Mouse (Mus musculus) liver, embryonic 15.5 days (tissue): Measurements from ENCODE around the gene Ptprd. TPM values are rescaled to one million over a fixed set of nuclear protein-coding genes. Genes with fewer than 3 reads are reported as not detected.

Source experiments
- ATAC-seq: fragments of 200-750 bp; cut with Nextera tagmentation; 2 replicates; pipeline ENCODE4 v1.8.0; 2017; ENCODE audit warnings: moderate number of reproducible peaks, mild to moderate bottlenecking, moderate library complexity; ENCODE audit not compliant: insufficient read depth
- H3K27ac ChIP-seq: fragments of 300-500 bp; sonication (generic); replicated peaks from 2 replicates; pipeline ENCODE4 v1.5.1; 2015; ENCODE audit warnings: mild to moderate bottlenecking, inconsistent platforms
- H3K27me3 ChIP-seq: fragments of 300-500 bp; sonication (generic); 2 replicates; pipeline ENCODE4 v1.6.1; 2015; ENCODE audit warnings: mild to moderate bottlenecking, inconsistent platforms
- H3K36me3 ChIP-seq: fragments of 300-500 bp; sonication (generic); replicated peaks from 2 replicates; pipeline ENCODE4 v1.6.1; 2015; ENCODE audit warnings: moderate library complexity, mild to moderate bottlenecking, inconsistent platforms
- H3K4me1 ChIP-seq: fragments of 300-500 bp; sonication (generic); replicated peaks from 2 replicates; pipeline ENCODE4 v1.6.1; 2015; ENCODE audit warnings: inconsistent platforms
- H3K4me2 ChIP-seq: fragments of 300-500 bp; sonication (generic); 2 replicates; pipeline ENCODE4 v1.6.1; 2015; ENCODE audit warnings: moderate library complexity, mild to moderate bottlenecking, inconsistent platforms
- H3K4me3 ChIP-seq: fragments of 300-500 bp; sonication (generic); replicated peaks from 2 replicates; pipeline ENCODE4 v1.5.1; 2015; ENCODE audit warnings: mild to moderate bottlenecking, inconsistent platforms
- H3K9ac ChIP-seq: fragments of 300-500 bp; sonication (generic); 2 replicates; pipeline ENCODE4 v1.6.1; 2015; ENCODE audit warnings: moderate library complexity, mild to moderate bottlenecking, inconsistent platforms
- H3K9me3 ChIP-seq: fragments of 300-500 bp; sonication (generic); replicated peaks from 2 replicates; pipeline ENCODE4 v1.6.1; 2016; ENCODE audit warnings: inconsistent platforms
- WGBS: fragments of 180-500 bp; shearing (Covaris S2); methylation state at CpG from one replicate; pipeline ENCODE4 v1.1.7; 2015; ENCODE audit warnings: mixed read lengths; ENCODE audit not compliant: insufficient replicate concordance; 5-methylcytosine and 5-hydroxymethylcytosine counted together
- microRNA-seq: library from miRNA; unstranded; fragments of <30 nt; microRNA quantifications from one replicate; pipeline ENCODE4, GENCODE M21; 2016
- polyA plus RNA-seq: library from polyadenylated mRNA; unstranded; fragments of >200 nt; fragmentation: Nextera tagmentation; extraction: Ambion mirVana; gene quantifications from 2 replicates; pipeline ENCODE4 v1.2.1, GENCODE M21; 2015

Gene Ptprd
- polyA plus RNA-seq, 1 experiment from 2014 or later, result 4.8 TPM

GRCm38 (mm10) chr4:75973322-75973721 lies 2238.4 kb downstream of the Ptprd start:
- H3K9me3 ChIP-seq, result no peaks in the 10 kb centered on the region
- no peaks in the 10 kb centered on the region; the same call in 1 of the 2 replicates for H3K4me1 ChIP-seq
- H3K27me3 ChIP-seq, result no peaks in the 10 kb centered on the region
- WGBS, result 60% methylated on average over 1 of the region's 1 CpGs
- ATAC-seq, result no peak
- no peak overlapping the region for H3K4me3 ChIP-seq
- H3K9ac ChIP-seq, result no peak overlapping the region
- H3K27ac ChIP-seq, result no peak overlapping the region
- no peak overlapping the region for H3K4me2 ChIP-seq
- H3K36me3 ChIP-seq, result no peaks in the 10 kb centered on the region

- Histone ChIP-seq H3K9ac (no peak overlapping the region), H3K27ac (no peak overlapping the region), H3K4me3 (no peak overlapping the region), H3K4me1 (no peaks in the 10 kb centered on the region; the same call in 1 of the 2 replicates), H3K9me3 (no peaks in the 10 kb centered on the region), H3K27me3 (no peaks in the 10 kb centered on the region), H3K4me2 (no peak overlapping the region), H3K36me3 (no peaks in the 10 kb centered on the region)
- no peak for ATAC-seq
- WGBS, result 58% methylated on average over 2 of the region's 2 CpGs
Measured at GRCm38 (mm10) chr4:75969961-75970360, 2241.8 kb downstream of the Ptprd start.

- H3K4me1 ChIP-seq, result no peaks in the 10 kb centered on the region
- no peak overlapping the region for H3K4me2 ChIP-seq
- ATAC-seq, result no peak
- H3K27me3 ChIP-seq, result no peaks in the 10 kb centered on the region
- no peaks in the 10 kb centered on the region for H3K9me3 ChIP-seq
- H3K9ac ChIP-seq, result no peak overlapping the region
- H3K36me3 ChIP-seq, result no peaks in the 10 kb centered on the region
- WGBS, result 52% methylated on average over 2 of the region's 2 CpGs
- no peak overlapping the region for H3K4me3 ChIP-seq
- H3K27ac ChIP-seq, result no peak overlapping the region
Measured at GRCm38 (mm10) chr4:75968618-75969017, 2243.1 kb downstream of the Ptprd start.

- WGBS, result 55% methylated on average over 3 of the region's 3 CpGs
- ATAC-seq, result no peak
- H3K4me3 ChIP-seq, result no peak overlapping the region
- no peaks in the 10 kb centered on the region for H3K4me1 ChIP-seq
- H3K36me3 ChIP-seq, result no peaks in the 10 kb centered on the region
- H3K27me3 ChIP-seq, result no peaks in the 10 kb centered on the region
- H3K9ac ChIP-seq, result no peak overlapping the region
- H3K4me2 ChIP-seq, result no peak overlapping the region
- no peaks in the 10 kb centered on the region for H3K9me3 ChIP-seq
- no peak overlapping the region for H3K27ac ChIP-seq
Measured at GRCm38 (mm10) chr4:75965810-75966209, 2246.0 kb downstream of the Ptprd start.

GRCm38 (mm10) chr4:75962916-75963315 lies 2248.8 kb downstream of the Ptprd start:
- Histone ChIP-seq H3K36me3 (no peaks in the 10 kb centered on the region), H3K27ac (no peak overlapping the region), H3K4me1 (no peaks in the 10 kb centered on the region), H3K9ac (no peak overlapping the region), H3K27me3 (no peaks in the 10 kb centered on the region), H3K4me2 (no peak overlapping the region), H3K9me3 (no peaks in the 10 kb centered on the region), H3K4me3 (no peak overlapping the region)
- 59% methylated on average over 2 of the region's 2 CpGs for WGBS
- ATAC-seq, result no peak

GRCm38 (mm10) chr4:75961865-75962264 lies 2249.9 kb downstream of the Ptprd start:
- no peak for ATAC-seq
- WGBS, result 44% methylated on average over 2 of the region's 2 CpGs

GRCm38 (mm10) chr4:75953349-75954060 lies 2258.3 kb downstream of the Ptprd start:
- Histone ChIP-seq H3K27me3 (no peaks in the 10 kb centered on the region), H3K9me3 (no peaks in the 10 kb centered on the region), H3K9ac (no peak overlapping the region), H3K4me2 (no peak overlapping the region), H3K36me3 (no peaks in the 10 kb centered on the region), H3K4me3 (no peak overlapping the region), H3K27ac (no peak overlapping the region), H3K4me1 (no peaks in the 10 kb centered on the region)
- ATAC-seq, result no peak
- WGBS, result 64% methylated on average over 6 of the region's 6 CpGs

More at GRCm38 (mm10) chr4:75961865-75962264, 2249.9 kb downstream of the Ptprd start:
- H3K4me3 ChIP-seq, result no peak overlapping the region
- H3K27ac ChIP-seq, result no peak overlapping the region
- H3K9ac ChIP-seq, result no peak overlapping the region
- H3K9me3 ChIP-seq, result no peaks in the 10 kb centered on the region
- no peaks in the 10 kb centered on the region for H3K4me1 ChIP-seq
- H3K27me3 ChIP-seq, result no peaks in the 10 kb centered on the region
- H3K36me3 ChIP-seq, result no peaks in the 10 kb centered on the region
- no peak overlapping the region for H3K4me2 ChIP-seq

GRCm38 (mm10) chr4:75950582-75950981 lies 2261.2 kb downstream of the Ptprd start:
- Histone ChIP-seq H3K27me3 (no peaks in the 10 kb centered on the region), H3K4me1 (no peaks in the 10 kb centered on the region), H3K4me2 (no peak overlapping the region), H3K36me3 (no peaks in the 10 kb centered on the region), H3K27ac (no peak overlapping the region), H3K4me3 (no peak overlapping the region), H3K9ac (no peak overlapping the region), H3K9me3 (no peaks in the 10 kb centered on the region)
- WGBS, result 66% methylated on average over 4 of the region's 4 CpGs
- ATAC-seq, result no peak

- Histone ChIP-seq H3K36me3 (no peaks in the 10 kb centered on the region), H3K9me3 (no peaks in the 10 kb centered on the region), H3K4me1 (no peaks in the 10 kb centered on the region), H3K4me3 (no peak overlapping the region), H3K27me3 (no peaks in the 10 kb centered on the region), H3K9ac (no peak overlapping the region), H3K4me2 (no peak overlapping the region), H3K27ac (no peak overlapping the region)
- ATAC-seq, result no peak
- 50% methylated on average over 4 of the region's 4 CpGs for WGBS
Measured at GRCm38 (mm10) chr4:75894871-75895270, 2316.9 kb downstream of the Ptprd start.

Small RNAs within 50 kb of the gene (microRNA-seq; reads per million reads assigned to microRNA genes)
- not detected for gene Gm23159
